In genomic region chr3:9400201-9400885, GRCm38 (mm10) we compare ENCODE assay signal across 8 mouse cellular contexts.
DNase-seq lines count a peak whose midpoint lies in the region; TF ChIP-seq lines count a peak whose summit lies in the region.

No protein-coding gene starts in this region.

- TF ChIP-seq RAD21 in CH12.LX (IDR thresholded peaks at IDR 0.05; ENCODE audit: low read depth, low read length): peak; percentile 81

- DNase-seq in kidney, adult 9 months: peak; percentile 70
- DNase-seq in kidney, adult 11 months: no peak
- DNase-seq in CH12.LX (ENCODE audit: extremely low read depth): peak; percentile 48
- DNase-seq in c-Kit-positive CD71-negative TER-119-negative erythroid progenitor cells, embryonic 14.5 days (ENCODE audit: low read depth): peak; percentile 66
- peak; percentile 33 to 52 for DNase-seq in heart, adult 9 months (ENCODE audit: low spot score in 2 of 2)
- peak; percentile 40 for DNase-seq in layer of hippocampus, adult 9-11 months
- DNase-seq in retina, embryonic 14.5 days (ENCODE audit: low spot score): peak; percentile 91
- DNase-seq in gastrocnemius, postnatal 4 days (ENCODE audit: low spot score in 2 of 2): no peak

- H3K27me3 ChIP-seq in CH12.LX (replicated peaks): no peaks in the 10 kb centered on the region

- no peak for TF ChIP-seq EP300 in CH12.LX (IDR thresholded peaks at IDR 0.05; ENCODE audit: low read length)

- no peak overlapping the region for H3K4me2 ChIP-seq in CH12.LX (ENCODE audit: insufficient read depth, low read depth, poor library complexity, severe bottlenecking)

- H3K4me1 ChIP-seq in CH12.LX (ENCODE audit: control insufficient read depth in 1 of 2, insufficient read depth in 2 of 2): peaks cover 13 to 33% of the 10 kb centered on the region in 2 experiments

- TF ChIP-seq CTCF in CH12.LX (conservative IDR thresholded peaks at IDR 0.05 in 1 of 2, IDR thresholded peaks at IDR 0.05 in 1 of 2; ENCODE audit: low read depth in 2 of 2, low read length in 2 of 2): peak in 1 of 2 experiments; percentile 69; a peak in 3 of 4 replicates

- no peaks in the 10 kb centered on the region for H3K36me3 ChIP-seq in CH12.LX (replicated peaks in 1 of 2; ENCODE audit: control insufficient read depth in 1 of 2, insufficient read depth in 1 of 2, low read length in 1 of 2)

- TF ChIP-seq POLR2A in CH12.LX (IDR thresholded peaks at IDR 0.05; ENCODE audit: low read depth, low read length): no peak

- in situ Hi-C loops in CH12.LX (cut with MboI; ENCODE audit: low pct_ligation_motif_present, low pct_unique_long_range_greater_than_20kb, low sequenced_read_pairs): loop anchor here (5.0 kb wide), 1 partner anchor 67 kb away; no protein-coding TSS in a partner anchor

- H3K27ac ChIP-seq in CH12.LX (ENCODE audit: insufficient read depth, low read depth): no peak overlapping the region

- H3K79me2 ChIP-seq in CH12.LX (replicated peaks; ENCODE audit: control insufficient read depth, extremely low read depth, insufficient read depth, poor library complexity, severe bottlenecking): no peaks in the 10 kb centered on the region

- no peak overlapping the region for H3K9ac ChIP-seq in CH12.LX (ENCODE audit: insufficient read depth, low read depth)

- H3K9me3 ChIP-seq in CH12.LX (replicated peaks; ENCODE audit: low read length): no peaks in the 10 kb centered on the region

- dilution Hi-C loops in CH12.LX (cut with MboI; ENCODE audit: extremely low pct_ligation_motif_present, extremely low pct_unique_long_range_greater_than_20kb, low sequenced_read_pairs): no loop called here

- no peak overlapping the region for H3K4me3 ChIP-seq in CH12.LX (replicated peaks in 1 of 3; ENCODE audit: low read depth in 2 of 3, low read length in 2 of 3, poor library complexity in 1 of 3)

TF ChIP-seq in CH12.LX, 34 proteins besides CTCF, POLR2A, EP300 and RAD21:
- 0 out of 2 replicates have a peak, but pooled peaks have one; percentile 13 for TF ChIP-seq MAFK (IDR thresholded peaks at IDR 0.05; ENCODE audit: insufficient replicate concordance, low read length)
- peak; percentile 96 for TF ChIP-seq ZNF384 (IDR thresholded peaks at IDR 0.05; ENCODE audit: low read depth, low read length)
- peak; percentile 33; the same call in 1 of the 2 replicates for TF ChIP-seq ZC3H11A (IDR thresholded peaks at IDR 0.05; ENCODE audit: low read depth, low read length)
- TF ChIP-seq POLR2AphosphoS2 (IDR thresholded peaks at IDR 0.05; ENCODE audit: low read depth, low read length): no peak
- TF ChIP-seq E2F4 (IDR thresholded peaks at IDR 0.05; ENCODE audit: insufficient replicate concordance, low read depth, low read length): no peak
- TF ChIP-seq SMC3 (IDR thresholded peaks at IDR 0.05; ENCODE audit: low read depth, low read length): peak; percentile 68
- no peak for TF ChIP-seq ZKSCAN1 (IDR thresholded peaks at IDR 0.05; ENCODE audit: borderline replicate concordance, low read depth, low read length)

Comparison
In these comparisons a context has a peak if more than half of its experiments do, and no peak if none do; other contexts are left out.
1. DNase-seq: peak in kidney, adult 9 months (single experiment), CH12.LX (single experiment), c-Kit-positive CD71-negative TER-119-negative erythroid progenitor cells, embryonic 14.5 days (single experiment), heart, adult 9 months (2 of 2), layer of hippocampus, adult 9-11 months (single experiment) and retina, embryonic 14.5 days (single experiment); none in kidney, adult 11 months (single experiment) and gastrocnemius, postnatal 4 days (0 of 2).